Mouse (Mus musculus) limb, embryonic 12.5 days (tissue): Measurements from ENCODE around the gene Pgm5. TPM values are rescaled to one million over a fixed set of nuclear protein-coding genes. Genes with fewer than 3 reads are reported as not detected.

ENCODE experiments used
- ATAC-seq: fragments of 200-750 bp; cut with Nextera tagmentation; 2 replicates; pipeline ENCODE4 v1.8.0; 2017; ENCODE audit warnings: low read depth, moderate TSS enrichment; ENCODE audit not compliant: insufficient number of reproducible peaks, insufficient read depth, low FRiP score, low TSS enrichment
- H3K27ac ChIP-seq: fragments of 300-500 bp; sonication (generic); 2 replicates; pipeline ENCODE4 v1.5.1; 2016; ENCODE audit warnings: mild to moderate bottlenecking, moderate library complexity
- H3K27me3 ChIP-seq: fragments of 300-500 bp; sonication (generic); 2 replicates; pipeline ENCODE4 v1.6.1; 2016; ENCODE audit warnings: mild to moderate bottlenecking, moderate library complexity
- H3K36me3 ChIP-seq: fragments of 300-500 bp; sonication (generic); 2 replicates; pipeline ENCODE4 v1.6.1; 2016; ENCODE audit warnings: mild to moderate bottlenecking, moderate library complexity
- H3K4me1 ChIP-seq: fragments of 300-500 bp; sonication (generic); replicated peaks from 2 replicates; pipeline ENCODE4 v1.6.1; 2016
- H3K4me2 ChIP-seq: fragments of 300-500 bp; sonication (generic); 2 replicates; pipeline ENCODE4 v1.6.1; 2016; ENCODE audit warnings: mild to moderate bottlenecking, moderate library complexity
- H3K4me3 ChIP-seq: fragments of 300-500 bp; sonication (generic); replicated peaks from 2 replicates; pipeline ENCODE4 v1.5.1; 2016; ENCODE audit warnings: mild to moderate bottlenecking
- H3K9ac ChIP-seq: fragments of 300-500 bp; sonication (generic); replicated peaks from 2 replicates; pipeline ENCODE4 v1.6.1; 2016; ENCODE audit warnings: mild to moderate bottlenecking, moderate library complexity
- H3K9me3 ChIP-seq: fragments of 300-500 bp; sonication (generic); 2 replicates; pipeline ENCODE4 v1.6.1; 2016; ENCODE audit warnings: mild to moderate bottlenecking, moderate library complexity
- WGBS: fragments of 180-500 bp; shearing (Covaris S2); methylation state at CpG from one replicate; pipeline ENCODE4 v1.1.7; 2016; 5-methylcytosine and 5-hydroxymethylcytosine counted together
- polyA plus RNA-seq: library from polyadenylated mRNA; unstranded; fragments of >200 nt; fragmentation: Nextera tagmentation; extraction: Ambion mirVana; gene quantifications from 2 replicates; pipeline ENCODE4 v1.2.1, GENCODE M21; 2016

The Pgm5 gene
- polyA plus RNA-seq, 1 experiment from 2014 or later: 2.4 TPM

DNA sequence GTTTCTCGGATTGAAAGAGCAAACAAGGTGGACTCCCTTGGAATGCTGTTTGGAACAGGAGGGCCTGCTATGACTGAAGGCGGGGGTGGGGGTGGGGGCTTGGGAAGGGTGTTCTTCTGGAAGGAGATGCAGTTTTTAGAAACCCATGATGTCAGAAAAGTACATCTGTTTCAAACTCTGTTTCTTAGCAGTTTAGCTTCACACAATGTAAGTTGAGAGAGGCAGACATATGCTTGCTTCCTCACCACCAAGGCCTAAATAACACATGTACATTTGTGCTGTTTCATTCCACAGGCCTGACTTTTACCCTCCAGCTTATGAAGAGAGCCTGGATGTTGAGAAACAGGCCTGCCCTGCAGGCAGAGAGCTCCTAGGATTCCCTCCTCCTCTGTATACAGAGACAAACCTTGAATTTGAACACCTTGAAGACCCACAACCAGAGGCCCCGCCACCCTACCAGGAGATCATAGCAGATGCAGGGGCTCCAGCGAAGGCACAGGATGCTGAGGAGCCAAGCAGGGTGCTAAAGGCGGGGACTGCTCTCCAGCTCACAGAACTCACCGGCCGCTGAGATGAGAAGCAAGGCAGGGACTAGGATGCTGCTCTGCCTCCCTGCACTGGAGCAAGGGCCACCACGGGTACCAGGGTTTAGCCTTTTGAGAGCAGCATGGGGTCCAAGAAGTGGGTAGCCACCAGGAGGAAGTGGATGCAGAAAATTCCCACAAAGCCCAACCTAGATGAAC is 184.2 kb downstream of the Pgm5 start:
- no peak overlapping the region for H3K27ac ChIP-seq
- H3K4me1 ChIP-seq: 0 out of 2 replicates have a peak, but pooled peaks cover 3% of the 10 kb centered on the region
- H3K9ac ChIP-seq: no peak overlapping the region
- WGBS: 68% methylated on average over 8 of the region's 8 CpGs
- H3K36me3 ChIP-seq: no peaks in the 10 kb centered on the region
- no peak overlapping the region for H3K4me2 ChIP-seq
- no peaks in the 10 kb centered on the region for H3K9me3 ChIP-seq
- no peak for ATAC-seq
- H3K4me3 ChIP-seq: no peak overlapping the region
- H3K27me3 ChIP-seq: no peaks in the 10 kb centered on the region

DNA sequence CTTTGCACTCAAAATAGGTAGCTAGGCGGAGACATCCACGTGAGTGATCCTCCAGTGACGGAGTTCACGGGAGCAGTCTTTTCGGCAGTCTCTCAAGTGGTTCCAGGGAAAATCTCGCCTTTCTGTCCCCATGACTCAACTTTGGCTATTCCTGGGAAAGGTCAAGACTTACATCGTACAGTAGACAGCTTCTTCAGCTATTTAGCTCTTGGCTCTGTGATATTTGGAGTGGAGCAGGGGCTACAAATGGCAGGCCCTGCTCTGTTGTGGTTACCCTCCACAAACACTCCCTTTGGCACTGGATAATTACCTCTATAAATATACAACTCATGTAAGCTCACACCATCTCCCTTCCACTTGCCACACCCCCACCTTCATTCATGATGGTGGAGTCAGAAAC is 185.2 kb downstream of the Pgm5 start:
- Histone ChIP-seq H3K27ac (no peak overlapping the region), H3K9ac (no peak overlapping the region), H3K4me1 (peaks cover 10% of the 10 kb centered on the region), H3K9me3 (no peaks in the 10 kb centered on the region), H3K36me3 (no peaks in the 10 kb centered on the region), H3K27me3 (no peaks in the 10 kb centered on the region), H3K4me2 (no peak overlapping the region), H3K4me3 (no peak overlapping the region)
- 89% methylated on average over 7 of the region's 7 CpGs for WGBS
- ATAC-seq: no peak

DNA sequence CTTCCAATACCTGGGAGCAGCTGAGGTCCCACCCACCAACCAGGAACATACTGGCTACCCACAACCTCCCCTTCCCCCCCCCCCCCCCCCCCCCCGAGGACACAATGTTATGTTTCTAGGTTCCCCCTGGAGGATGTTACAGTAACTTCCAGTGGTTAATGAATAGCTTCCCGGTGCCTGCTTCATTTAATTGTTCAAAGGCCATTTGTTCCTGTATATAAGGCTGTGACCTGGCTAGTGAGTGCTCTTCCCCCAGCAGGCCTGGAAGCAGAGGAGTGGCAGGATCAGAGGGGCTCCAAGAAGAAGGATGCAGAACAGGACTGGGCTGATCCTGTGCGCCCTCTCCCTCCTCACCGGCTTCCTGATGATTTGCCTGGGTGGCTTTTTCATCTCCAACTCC is 187.9 kb downstream of the Pgm5 start, which contains the start of gene Tmem252:
Gene Tmem252, plus strand, starts transcription at position 247 of the 400 bp plus-strand sequence.
- H3K27me3 ChIP-seq: no peaks in the 10 kb centered on the region
- peaks cover 12% of the 10 kb centered on the region for H3K4me1 ChIP-seq
- no peak within 1 kb of the TSS for H3K9ac ChIP-seq
- no peak within 1 kb of the TSS for H3K4me3 ChIP-seq
- no peak for ATAC-seq
- no peak within 1 kb of the TSS for H3K4me2 ChIP-seq
- WGBS: 50% methylated on average over 4 of the region's 4 CpGs
- no peak within 1 kb of the TSS for H3K27ac ChIP-seq
- no peaks in the 10 kb centered on the region for H3K9me3 ChIP-seq
- no peaks in the 10 kb centered on the region for H3K36me3 ChIP-seq

DNA sequence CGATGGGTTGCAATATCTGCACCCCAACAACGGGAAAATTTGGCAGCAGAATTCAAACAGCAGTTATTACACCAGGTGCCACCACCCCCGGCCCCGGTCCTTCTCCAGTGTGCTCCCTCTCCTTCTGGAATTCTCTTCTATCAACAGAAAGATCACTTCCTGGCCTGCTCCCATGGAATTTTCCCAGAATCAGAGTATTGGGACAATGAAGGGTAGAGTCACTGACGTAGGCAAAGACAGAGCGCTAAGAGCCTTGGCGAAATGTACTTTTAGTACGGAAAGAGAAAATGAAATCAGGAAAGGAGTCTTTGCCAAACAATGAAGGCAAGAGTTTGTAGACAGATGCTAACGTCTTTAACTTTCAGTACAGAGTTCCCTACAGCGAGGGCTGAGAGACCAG is 188.3 kb downstream of the Pgm5 start:
- H3K36me3 ChIP-seq: no peaks in the 10 kb centered on the region
- peaks cover 12% of the 10 kb centered on the region for H3K4me1 ChIP-seq
- H3K9me3 ChIP-seq: no peaks in the 10 kb centered on the region
- H3K27me3 ChIP-seq: no peaks in the 10 kb centered on the region
- 87% methylated on average over 10 of the region's 10 CpGs for WGBS
- no peak for ATAC-seq
- no peak overlapping the region for H3K4me2 ChIP-seq
- H3K4me3 ChIP-seq: no peak overlapping the region
- H3K27ac ChIP-seq: no peak overlapping the region
- no peak overlapping the region for H3K9ac ChIP-seq

DNA sequence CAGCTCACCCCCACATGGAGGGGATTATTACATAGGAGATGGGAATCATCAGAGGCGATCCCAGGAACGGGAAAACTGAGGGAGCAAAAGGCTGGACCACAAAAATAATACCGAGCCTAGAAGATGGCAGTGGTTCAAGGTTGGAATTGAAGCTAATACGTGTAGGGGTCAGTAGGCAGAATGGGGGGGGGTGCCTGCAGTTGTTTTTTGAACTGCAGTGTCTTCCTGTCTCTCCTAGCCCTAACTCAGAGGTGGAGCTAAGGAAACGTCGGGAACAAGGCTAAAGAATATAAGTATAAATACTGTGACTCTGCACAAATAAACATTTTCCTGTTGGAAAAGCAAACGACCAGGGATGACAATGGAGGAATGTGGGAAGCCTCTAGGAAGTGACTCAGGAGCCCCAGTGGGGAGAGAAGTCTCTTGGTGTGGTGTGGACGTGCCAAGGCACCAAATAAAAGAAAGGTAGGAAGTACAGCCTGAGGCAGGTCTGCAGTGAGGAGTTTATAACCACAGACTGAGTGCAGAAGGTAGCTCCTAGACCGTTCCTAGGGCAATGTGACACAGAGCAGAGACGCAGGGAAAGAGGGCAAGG is 189.2 kb downstream of the Pgm5 start:
- Histone ChIP-seq H3K27ac (no peak overlapping the region), H3K9ac (no peak overlapping the region), H3K4me2 (no peak overlapping the region), H3K9me3 (no peaks in the 10 kb centered on the region), H3K36me3 (no peaks in the 10 kb centered on the region), H3K4me3 (no peak overlapping the region), H3K4me1 (peaks cover 12% of the 10 kb centered on the region), H3K27me3 (no peaks in the 10 kb centered on the region)
- no peak for ATAC-seq
- WGBS: 65% methylated on average over 10 of the region's 10 CpGs

DNA sequence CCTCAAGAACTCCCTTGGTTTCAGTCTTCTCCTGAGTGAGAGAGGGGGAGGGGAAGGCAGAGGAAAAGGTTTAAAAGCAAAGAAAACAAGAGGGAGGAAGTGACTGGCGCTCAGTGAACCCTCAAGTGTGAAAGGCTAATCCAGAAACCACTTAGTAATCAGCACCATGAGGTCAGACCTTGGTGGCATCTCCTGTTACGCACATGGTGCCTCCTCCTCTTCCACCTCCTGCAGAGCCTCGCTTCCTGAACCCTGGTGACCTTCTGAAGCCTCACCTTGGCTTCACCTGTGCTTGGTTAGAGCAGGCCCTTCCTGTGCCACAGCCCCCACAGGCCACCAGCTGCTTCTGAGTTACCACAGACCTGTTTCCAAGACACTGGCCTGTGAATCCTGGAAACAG is 190.1 kb downstream of the Pgm5 start:
- Histone ChIP-seq H3K4me2 (no peak overlapping the region), H3K27me3 (no peaks in the 10 kb centered on the region), H3K9me3 (no peaks in the 10 kb centered on the region), H3K4me3 (no peak overlapping the region), H3K4me1 (peaks cover 12% of the 10 kb centered on the region), H3K9ac (no peak overlapping the region), H3K27ac (no peak overlapping the region; the same call in 1 of the 2 replicates), H3K36me3 (no peaks in the 10 kb centered on the region)
- ATAC-seq: no peak
- WGBS: 31% methylated on average over 3 of the region's 3 CpGs

DNA sequence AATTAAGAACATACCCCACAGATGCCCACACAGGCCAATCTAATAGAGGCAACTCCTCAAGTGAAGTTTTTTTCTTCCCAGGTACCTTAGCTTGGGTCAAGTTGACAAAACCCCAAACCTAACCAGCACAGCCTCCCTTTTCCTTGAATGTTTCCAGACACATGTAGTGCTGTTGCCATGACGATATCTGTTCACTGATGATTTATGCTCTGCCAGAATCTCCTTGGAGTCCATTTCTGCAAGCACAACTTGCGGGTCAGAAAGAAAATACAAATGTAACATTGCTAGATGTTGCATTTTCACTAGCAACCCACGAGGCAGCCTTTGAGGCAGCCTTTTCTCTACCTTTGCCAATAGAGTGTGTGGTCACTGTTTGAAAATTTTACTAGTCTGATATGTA is 194.1 kb downstream of the Pgm5 start:
- Histone ChIP-seq H3K4me2 (no peak overlapping the region), H3K4me3 (no peak overlapping the region), H3K9me3 (no peaks in the 10 kb centered on the region), H3K27ac (no peak overlapping the region), H3K36me3 (no peaks in the 10 kb centered on the region), H3K4me1 (peaks cover 9% of the 10 kb centered on the region), H3K27me3 (no peaks in the 10 kb centered on the region), H3K9ac (no peak overlapping the region)
- no peak for ATAC-seq
- WGBS: 74% methylated on average over 3 of the region's 3 CpGs

DNA sequence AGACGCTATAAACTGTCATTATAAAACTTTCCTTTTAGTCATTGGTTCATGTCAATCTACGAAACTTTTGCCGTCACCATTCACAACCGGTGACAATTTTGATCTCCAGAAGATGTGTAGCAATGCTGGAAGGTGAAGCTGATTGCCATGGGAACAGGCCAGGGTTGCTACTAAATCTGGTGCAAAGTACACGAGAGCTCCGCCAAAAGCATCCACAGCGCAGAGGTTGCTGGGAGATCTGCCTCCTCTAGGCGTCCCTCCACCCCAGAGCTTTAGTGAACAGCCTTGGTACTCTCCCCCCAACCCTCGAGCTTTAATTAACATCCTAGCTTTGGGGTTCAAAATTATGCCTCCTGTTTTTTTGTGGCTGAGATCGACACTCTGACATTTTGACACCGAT is 195.9 kb downstream of the Pgm5 start:
- Histone ChIP-seq H3K36me3 (no peaks in the 10 kb centered on the region), H3K9ac (no peak overlapping the region), H3K4me1 (no peaks in the 10 kb centered on the region), H3K9me3 (no peaks in the 10 kb centered on the region), H3K27me3 (no peaks in the 10 kb centered on the region), H3K4me2 (no peak overlapping the region), H3K4me3 (no peak overlapping the region), H3K27ac (no peak overlapping the region)
- no peak for ATAC-seq
- 82% methylated on average over 11 of the region's 11 CpGs for WGBS

DNA sequence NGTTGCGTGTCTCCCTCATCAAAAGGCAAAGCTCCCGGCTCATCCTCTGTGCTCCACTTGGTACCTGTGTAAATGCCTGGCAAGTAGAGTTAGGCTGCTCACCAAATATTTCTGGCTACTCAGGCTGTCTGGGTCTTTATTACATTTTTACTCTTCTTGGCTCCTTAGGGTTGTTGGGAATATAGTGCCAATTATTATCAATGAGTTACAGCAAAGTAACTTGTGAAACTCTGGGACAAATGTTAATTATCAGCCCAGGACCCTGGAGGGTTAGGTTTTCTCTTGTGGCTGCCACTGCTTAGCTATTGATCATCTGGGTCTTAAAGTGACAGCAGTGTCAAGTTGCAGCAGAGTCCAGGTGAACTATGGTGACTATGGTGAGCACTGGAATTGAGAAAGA is 199.3 kb downstream of the Pgm5 start:
- H3K4me1 ChIP-seq: no peaks in the 10 kb centered on the region
- no peak overlapping the region for H3K4me3 ChIP-seq
- H3K27ac ChIP-seq: no peak overlapping the region
- WGBS: 97% methylated on average over 2 of the region's 2 CpGs
- no peak overlapping the region for H3K4me2 ChIP-seq
- no peak for ATAC-seq
- no peaks in the 10 kb centered on the region for H3K9me3 ChIP-seq
- no peak overlapping the region for H3K9ac ChIP-seq
- H3K27me3 ChIP-seq: no peaks in the 10 kb centered on the region
- H3K36me3 ChIP-seq: no peaks in the 10 kb centered on the region

DNA sequence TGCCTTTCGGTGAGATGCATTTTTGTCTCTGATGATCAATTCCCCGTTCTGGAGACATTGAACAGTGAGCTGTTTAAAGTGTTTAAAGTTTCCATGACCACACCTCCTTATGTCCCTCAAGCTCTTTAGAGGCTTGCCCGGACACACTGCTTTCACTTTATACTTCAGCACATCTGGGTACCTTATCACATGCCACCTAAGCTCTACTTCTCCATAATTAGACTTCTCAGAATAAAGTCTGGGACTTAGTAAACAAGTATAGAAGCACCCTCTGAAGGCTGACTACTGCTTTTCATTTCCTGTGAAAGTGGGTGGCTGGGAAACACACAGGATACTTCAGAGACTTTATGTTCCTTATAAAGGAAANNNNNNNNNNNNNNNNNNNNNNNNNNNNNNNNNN is 204.7 kb downstream of the Pgm5 start:
- peaks cover 3% of the 10 kb centered on the region; the same call in 1 of the 2 replicates for H3K4me1 ChIP-seq
- ATAC-seq: no peak
- H3K9ac ChIP-seq: no peak overlapping the region
- H3K9me3 ChIP-seq: no peaks in the 10 kb centered on the region
- H3K4me2 ChIP-seq: no peak overlapping the region
- no peak overlapping the region for H3K27ac ChIP-seq
- no peaks in the 10 kb centered on the region for H3K27me3 ChIP-seq
- no peaks in the 10 kb centered on the region for H3K36me3 ChIP-seq
- WGBS: 62% methylated on average over 3 of the region's 3 CpGs
- H3K4me3 ChIP-seq: no peak overlapping the region

DNA sequence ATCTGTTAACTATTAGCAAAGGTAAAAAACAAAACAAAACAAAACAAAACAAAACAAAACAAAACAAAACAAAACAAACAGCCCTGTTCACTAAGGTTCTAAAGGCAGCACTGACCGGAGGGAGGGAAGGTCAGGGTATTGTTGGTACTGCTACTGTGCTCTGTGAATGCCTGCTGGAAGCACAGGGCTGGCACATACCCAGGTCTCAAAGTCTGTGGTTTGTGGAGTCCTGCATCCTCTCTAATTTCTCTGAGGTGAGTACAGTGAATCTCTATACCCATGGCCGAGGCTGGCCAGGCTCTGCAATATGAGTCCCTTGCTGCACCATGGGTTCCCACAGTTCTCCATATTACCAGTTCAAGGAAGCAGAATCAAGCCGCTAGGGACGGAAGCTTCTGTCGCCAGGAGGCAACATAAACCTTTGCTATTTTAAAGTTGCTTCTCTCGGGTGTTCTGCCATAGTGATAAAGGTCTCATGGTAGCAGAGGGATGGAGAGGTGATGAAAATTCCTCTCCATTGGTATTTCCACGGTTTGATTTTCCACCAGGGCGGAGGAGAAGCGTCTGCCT is 208.3 kb downstream of the Pgm5 start:
- no peaks in the 10 kb centered on the region for H3K9me3 ChIP-seq
- H3K27ac ChIP-seq: no peak overlapping the region
- ATAC-seq: no peak
- H3K36me3 ChIP-seq: no peaks in the 10 kb centered on the region
- H3K4me3 ChIP-seq: no peak overlapping the region
- H3K9ac ChIP-seq: no peak overlapping the region
- no peak overlapping the region for H3K4me2 ChIP-seq
- H3K4me1 ChIP-seq: peaks cover 13% of the 10 kb centered on the region
- WGBS: 79% methylated on average over 9 of the region's 9 CpGs
- no peaks in the 10 kb centered on the region for H3K27me3 ChIP-seq
